ENCODE assay signal across 18 mouse cellular contexts in the genomic region with DNA sequence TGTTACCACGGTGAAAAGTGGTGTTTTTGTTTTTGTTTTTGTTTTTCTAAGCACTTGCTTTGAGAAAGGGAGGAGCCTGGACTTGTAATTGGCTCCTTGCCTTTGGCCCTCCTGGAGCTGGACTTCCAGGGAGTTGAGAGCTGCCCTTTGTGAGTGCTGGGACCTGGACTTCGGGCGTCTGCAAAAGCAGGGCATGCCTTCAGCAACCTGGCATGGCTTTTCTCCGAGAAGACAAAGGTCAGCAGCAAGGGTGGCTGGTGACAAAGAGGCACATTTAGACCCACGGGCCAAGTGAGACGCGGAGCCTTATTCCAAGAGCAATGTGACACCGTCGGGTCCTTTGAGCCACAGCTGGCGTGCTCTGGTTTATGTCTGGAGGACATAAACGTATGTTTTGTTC. TPM values are rescaled to one million over a fixed set of nuclear protein-coding genes. Genes with fewer than 3 reads are reported as not detected.
A peak's percentile ranks its signal among the peaks of the same experiment; 100 is the strongest.
DNase-seq lines count a peak whose midpoint lies in the region; ATAC-seq and TF ChIP-seq lines count a peak whose summit lies in the region.
"Had no signal": no experiment of that assay in that cellular context is flagged by ENCODE, and none has a peak within 500 bp of the region (broad histone marks: within the 10 kb centered on the region; RNA-seq: fewer than 3 reads in every experiment).

No protein-coding gene starts in this region.

- peaks cover 12% of the 10 kb centered on the region for H3K36me3 ChIP-seq in heart, embryonic 12.5 days
- no peaks in the 10 kb centered on the region for H3K36me3 ChIP-seq in kidney, adult 2 months (ENCODE audit: control insufficient read depth, insufficient read depth, low read length)
- H3K36me3 ChIP-seq: forebrain, embryonic 15.5 days; hindbrain, embryonic 13.5 days; midbrain, embryonic 13.5 days had no signal

- no peak overlapping the region for H3K4me3 ChIP-seq in heart, embryonic 12.5 days
- no peak overlapping the region for H3K4me3 ChIP-seq in kidney, adult 2 months (ENCODE audit: insufficient read depth, low read depth, low read length)
- H3K4me3 ChIP-seq: forebrain, embryonic 15.5 days; hindbrain, embryonic 13.5 days; limb, embryonic 12.5 days; liver, embryonic 12.5 days; midbrain, embryonic 13.5 days had no signal

- no peak overlapping the region for H3K4me2 ChIP-seq in heart, embryonic 12.5 days
- H3K4me2 ChIP-seq: forebrain, embryonic 15.5 days; hindbrain, embryonic 13.5 days; limb, embryonic 12.5 days; liver, embryonic 12.5 days; midbrain, embryonic 13.5 days had no signal

- WGBS in heart, embryonic 12.5 days: 38% methylated on average over 11 of the region's 11 CpGs
- WGBS in kidney, adult 2 months: 46% methylated on average over 11 of the region's 11 CpGs

- no peak for ATAC-seq in heart, embryonic 12.5 days (ENCODE audit: insufficient number of reproducible peaks, low FRiP score)
- ATAC-seq: forebrain, embryonic 15.5 days; liver, embryonic 12.5 days; midbrain, embryonic 13.5 days had no signal

- H3K4me1 ChIP-seq in heart, embryonic 12.5 days (replicated peaks): peaks cover 28% of the 10 kb centered on the region
- H3K4me1 ChIP-seq in kidney, adult 2 months (ENCODE audit: control insufficient read depth, insufficient read depth, low read length): no peaks in the 10 kb centered on the region
- H3K4me1 ChIP-seq: liver, embryonic 12.5 days had no signal

- TF ChIP-seq CTCF in kidney, adult 2 months (conservative IDR thresholded peaks at IDR 0.05; ENCODE audit: insufficient read depth, insufficient read length, low read depth, low read length): no peak

- H3K9ac ChIP-seq in heart, embryonic 12.5 days: no peak overlapping the region
- H3K9ac ChIP-seq: forebrain, embryonic 15.5 days; hindbrain, embryonic 13.5 days; limb, embryonic 12.5 days; liver, embryonic 12.5 days; midbrain, embryonic 13.5 days had no signal

- H3K27ac ChIP-seq in heart, embryonic 12.5 days (ENCODE audit: poor library complexity, severe bottlenecking): no peak overlapping the region
- no peak overlapping the region for H3K27ac ChIP-seq in kidney, adult 2 months (ENCODE audit: insufficient read depth, low read depth, low read length)
- H3K27ac ChIP-seq: forebrain, embryonic 15.5 days; hindbrain, embryonic 13.5 days; liver, embryonic 12.5 days; midbrain, embryonic 13.5 days had no signal

- no peaks in the 10 kb centered on the region for H3K9me3 ChIP-seq in heart, embryonic 12.5 days (replicated peaks)
- H3K9me3 ChIP-seq: forebrain, embryonic 15.5 days; hindbrain, embryonic 13.5 days; limb, embryonic 12.5 days; liver, embryonic 12.5 days; midbrain, embryonic 13.5 days had no signal

- intact Hi-C loops in left cerebral cortex, postnatal 14 days (cut with DNase I): no loop called here

- peak; percentile 90 for DNase-seq in heart, adult 11 months
- DNase-seq in kidney, adult 2 months: peak; percentile 78
- no peak for DNase-seq in kidney, postnatal 10 days
- DNase-seq in kidney, adult 9 months: peak; percentile 49
- no peak for DNase-seq in spleen, adult 12 weeks (ENCODE audit: low spot score)
- DNase-seq in left cerebral cortex, postnatal 14 days (ENCODE audit: low spot score in 2 of 2): no peak
- DNase-seq: adrenal gland, postnatal 25 days; cerebellum, adult 9-10 months; gastrocnemius, postnatal 10 days; heart, adult 18-20 months; lung, adult 2 months had no signal

- no peaks in the 10 kb centered on the region for H3K27me3 ChIP-seq in heart, embryonic 12.5 days (replicated peaks)
- H3K27me3 ChIP-seq in kidney, adult 2 months (replicated peaks; ENCODE audit: control insufficient read depth, insufficient read depth, low read length): no peaks in the 10 kb centered on the region
- H3K27me3 ChIP-seq: forebrain, embryonic 15.5 days; limb, embryonic 12.5 days had no signal

- TF ChIP-seq POLR2A in kidney, adult 2 months (IDR thresholded peaks at IDR 0.05; ENCODE audit: low read depth, low read length): no peak

RNA-seq across cellular contexts. Expression of a gene that starts 6.9 kb away (rescaled TPM):
- 93.5 and 100 TPM in 2 replicates for polyA plus RNA-seq in heart, embryonic 12.5 days (2016; fragmentation: Nextera tagmentation; extraction: Ambion mirVana)
- 14.2 and 16.5 TPM in 2 replicates for polyA plus RNA-seq in kidney, adult 2 months (2012; rRNA removed)
- 1 to 10 TPM; 5.6 to 9.4 TPM for total RNA-seq in left cerebral cortex, postnatal 14 days (2021)
- total RNA-seq: monocyte, adult 5-6 weeks had no signal

Comparison
In these comparisons a context has a peak if more than half of its experiments do, and no peak if none do; other contexts are left out.
1. DNase-seq: peak in heart, adult 11 months (single experiment), kidney, adult 2 months (single experiment) and kidney, adult 9 months (single experiment); none in kidney, postnatal 10 days (single experiment), spleen, adult 12 weeks (single experiment) and left cerebral cortex, postnatal 14 days (0 of 2).